Mouse (Mus musculus): Measurements from ENCODE around the gene Necap1. TPM values are rescaled to one million over a fixed set of nuclear protein-coding genes. Genes with fewer than 3 reads are reported as not detected.
A peak's percentile ranks its signal among the peaks of the same experiment; 100 is the strongest.

Gene Necap1
- polyA plus RNA-seq, 1 experiment from 2014 or later: 61.0 TPM

DNA sequence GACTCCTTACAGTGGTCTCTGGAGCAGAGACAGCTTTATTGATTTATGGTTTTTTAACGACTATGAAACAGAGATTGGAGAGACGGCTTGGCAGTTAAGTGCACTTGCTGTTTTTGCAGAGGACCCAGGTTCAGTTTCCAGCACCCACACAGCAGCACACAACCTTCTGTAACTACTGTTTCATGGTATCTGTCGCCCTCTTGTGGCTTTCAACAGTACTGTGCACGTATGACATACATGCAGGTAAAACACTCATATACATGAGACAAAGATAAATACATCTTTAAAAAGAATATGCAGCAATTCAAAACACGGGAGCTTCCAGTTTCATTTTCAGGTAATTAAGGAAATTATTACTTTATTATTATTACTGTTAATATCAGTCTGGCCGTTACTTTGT, 11.8 kb upstream of the Necap1 start:
- WGBS: 83% methylated on average over 6 of the region's 6 CpGs
- no peaks in the 10 kb centered on the region for H3K36me3 ChIP-seq
- H3K27me3 ChIP-seq (ENCODE audit: insufficient read depth, poor library complexity, severe bottlenecking): no peaks in the 10 kb centered on the region
- peaks cover 17% of the 10 kb centered on the region for H3K9me3 ChIP-seq
- no peaks in the 10 kb centered on the region for H3K4me1 ChIP-seq (replicated peaks)
- no peak overlapping the region for H3K27ac ChIP-seq
- H3K4me3 ChIP-seq: no peak overlapping the region
- DNase-seq (ENCODE audit: low spot score): no peak

GRCm38 (mm10) chr6:122862871-122863270, 11.4 kb upstream of the Necap1 start:
- DNase-seq (ENCODE audit: low spot score): no peak
- Histone ChIP-seq H3K27me3 (ENCODE audit: insufficient read depth, poor library complexity, severe bottlenecking) (no peaks in the 10 kb centered on the region), H3K4me3 (no peak overlapping the region), H3K9me3 (peaks cover 17% of the 10 kb centered on the region), H3K36me3 (no peaks in the 10 kb centered on the region), H3K4me1 (replicated peaks) (no peaks in the 10 kb centered on the region), H3K27ac (no peak overlapping the region)
- 84% methylated on average over 1 of the region's 1 CpGs for WGBS

GRCm38 (mm10) chr6:122867914-122868313, 6.4 kb upstream of the Necap1 start:
- H3K4me3 ChIP-seq: no peak overlapping the region

GRCm38 (mm10) chr6:122869846-122870245, 4.4 kb upstream of the Necap1 start:
- 0 out of 2 replicates have a peak, but pooled peaks cover 3% of the 10 kb centered on the region for H3K27me3 ChIP-seq (ENCODE audit: insufficient read depth, poor library complexity, severe bottlenecking)
- no peaks in the 10 kb centered on the region for H3K36me3 ChIP-seq
- no peaks in the 10 kb centered on the region for H3K4me1 ChIP-seq (replicated peaks)
- no peak overlapping the region for H3K4me3 ChIP-seq
- H3K9me3 ChIP-seq: no peaks in the 10 kb centered on the region
- WGBS: 86% methylated on average over 11 of the region's 11 CpGs
- no peak for DNase-seq (ENCODE audit: low spot score)
- H3K27ac ChIP-seq: no peak overlapping the region

More at GRCm38 (mm10) chr6:122867914-122868313, 6.4 kb upstream of the Necap1 start:
- DNase-seq (ENCODE audit: low spot score): no peak
- Histone ChIP-seq H3K4me1 (replicated peaks) (no peaks in the 10 kb centered on the region), H3K27me3 (ENCODE audit: insufficient read depth, poor library complexity, severe bottlenecking) (0 out of 2 replicates have a peak, but pooled peaks cover 3% of the 10 kb centered on the region), H3K27ac (no peak overlapping the region), H3K36me3 (no peaks in the 10 kb centered on the region), H3K9me3 (no peaks in the 10 kb centered on the region)
- WGBS: 60% methylated on average over 4 of the region's 4 CpGs

DNA sequence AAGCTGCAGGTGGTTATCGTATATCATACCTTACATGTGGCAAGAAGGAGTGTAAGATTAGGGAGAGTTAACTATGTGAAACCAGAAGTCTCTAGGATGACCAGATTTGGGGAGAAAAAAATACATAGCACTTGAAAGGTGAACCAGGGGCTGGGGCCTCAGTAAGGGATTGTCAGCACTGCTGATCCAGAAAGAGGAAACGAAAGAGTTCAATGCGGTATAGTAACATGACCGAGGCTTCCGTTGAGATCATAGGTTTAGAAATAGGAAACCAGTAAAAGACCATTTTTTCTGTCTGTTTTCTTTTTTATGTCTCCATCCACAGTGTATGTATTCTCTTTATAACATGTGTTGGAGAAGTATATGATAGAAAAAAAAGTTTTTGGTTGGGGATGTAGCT, 1.5 kb upstream of the Necap1 start:
- 95% methylated on average over 5 of the region's 5 CpGs for WGBS
- Histone ChIP-seq H3K36me3 (peaks cover 12% of the 10 kb centered on the region; the same call in 1 of the 2 replicates), H3K27ac (no peak overlapping the region), H3K4me3 (no peak overlapping the region), H3K9me3 (no peaks in the 10 kb centered on the region), H3K27me3 (ENCODE audit: insufficient read depth, poor library complexity, severe bottlenecking) (0 out of 2 replicates have a peak, but pooled peaks cover 3% of the 10 kb centered on the region), H3K4me1 (replicated peaks) (peaks cover 10% of the 10 kb centered on the region)
- DNase-seq (ENCODE audit: low spot score): no peak

DNA sequence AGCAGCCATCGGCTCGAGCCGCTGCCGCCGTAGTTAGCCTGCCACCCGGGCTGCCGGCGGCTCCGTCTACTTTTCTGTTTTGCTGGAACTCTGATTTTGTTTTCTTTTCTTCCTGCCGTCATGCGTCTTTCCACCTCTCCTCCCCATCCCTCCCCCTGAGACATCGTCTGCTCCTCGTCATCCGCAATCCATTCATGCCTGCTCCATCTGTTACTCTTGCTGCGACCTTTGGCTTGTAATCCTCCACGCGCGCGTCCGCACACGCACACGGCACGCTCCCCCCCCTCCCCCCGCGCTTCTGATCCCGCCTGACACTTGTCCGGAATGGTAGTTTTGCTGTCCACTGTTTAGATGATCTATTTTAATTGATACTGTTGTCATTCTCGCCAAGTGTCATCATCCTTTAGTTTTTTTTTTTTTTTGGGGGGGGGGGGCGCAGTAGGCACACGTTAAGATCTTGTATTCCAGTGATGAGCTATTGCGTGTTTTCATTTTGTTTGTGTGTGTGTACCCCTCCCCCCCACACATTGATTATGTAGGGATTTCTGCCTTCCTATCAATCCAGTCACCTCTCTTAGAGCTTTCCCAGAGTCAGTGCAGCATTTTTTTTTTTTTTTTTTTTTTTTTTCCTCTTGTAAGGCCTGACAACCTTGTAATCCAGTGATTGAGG, 581 bp downstream of the Necap1 start:
- no peaks in the 10 kb centered on the region for H3K9me3 ChIP-seq
- under 1% methylated on average over 31 of the region's 31 CpGs for WGBS
- H3K27me3 ChIP-seq (ENCODE audit: insufficient read depth, poor library complexity, severe bottlenecking): 0 out of 2 replicates have a peak, but pooled peaks cover 3% of the 10 kb centered on the region
- peak overlapping the region; percentile 89 for H3K4me3 ChIP-seq
- H3K4me1 ChIP-seq (replicated peaks): peaks cover 10% of the 10 kb centered on the region
- H3K27ac ChIP-seq: peak overlapping the region; percentile 95
- no peak for DNase-seq (ENCODE audit: low spot score)
- peaks cover 31% of the 10 kb centered on the region for H3K36me3 ChIP-seq

DNA sequence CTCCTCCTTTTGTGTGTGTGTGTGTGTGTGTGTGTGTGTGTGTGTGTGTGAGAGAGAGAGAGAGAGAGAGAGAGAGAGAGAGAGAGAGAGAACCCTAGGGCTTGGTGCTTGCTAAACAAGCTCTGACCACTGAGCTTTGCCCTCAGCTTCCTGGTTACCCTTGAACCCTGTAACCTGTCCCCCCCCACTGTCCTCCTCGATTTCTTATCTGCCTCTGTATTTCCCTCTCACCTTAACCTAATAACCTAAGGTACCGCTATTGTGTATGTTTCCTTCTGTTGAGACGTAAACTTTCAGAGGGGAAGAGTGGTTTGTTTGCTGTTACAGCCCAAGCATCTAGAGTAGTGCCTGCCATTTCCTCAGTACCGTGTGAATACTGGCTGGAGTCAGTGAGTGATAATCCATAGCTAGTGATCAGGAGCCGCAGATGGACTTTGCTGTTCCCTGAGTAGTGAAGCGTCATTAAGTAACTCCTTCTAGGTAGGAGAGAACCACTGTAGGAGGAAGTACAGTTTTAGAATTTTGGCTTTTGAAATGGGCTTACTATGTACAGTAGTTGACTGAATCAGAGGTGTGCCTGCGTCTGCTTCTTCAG, 5.0 kb downstream of the Necap1 start:
- Histone ChIP-seq H3K4me1 (replicated peaks) (peaks cover 10% of the 10 kb centered on the region), H3K4me3 (no peak overlapping the region), H3K9me3 (no peaks in the 10 kb centered on the region), H3K27ac (no peak overlapping the region), H3K27me3 (ENCODE audit: insufficient read depth, poor library complexity, severe bottlenecking) (no peaks in the 10 kb centered on the region), H3K36me3 (peaks cover 75% of the 10 kb centered on the region)
- DNase-seq (ENCODE audit: low spot score): no peak
- WGBS: 95% methylated on average over 7 of the region's 7 CpGs

GRCm38 (mm10) chr6:122879781-122880505, 5.7 kb downstream of the Necap1 start:
- Histone ChIP-seq H3K9me3 (no peaks in the 10 kb centered on the region), H3K4me3 (no peak overlapping the region), H3K4me1 (replicated peaks) (peaks cover 10% of the 10 kb centered on the region), H3K36me3 (peaks cover 82% of the 10 kb centered on the region), H3K27ac (no peak overlapping the region), H3K27me3 (ENCODE audit: insufficient read depth, poor library complexity, severe bottlenecking) (no peaks in the 10 kb centered on the region)
- WGBS: 91% methylated on average over 7 of the region's 7 CpGs
- no peak for DNase-seq (ENCODE audit: low spot score)

DNA sequence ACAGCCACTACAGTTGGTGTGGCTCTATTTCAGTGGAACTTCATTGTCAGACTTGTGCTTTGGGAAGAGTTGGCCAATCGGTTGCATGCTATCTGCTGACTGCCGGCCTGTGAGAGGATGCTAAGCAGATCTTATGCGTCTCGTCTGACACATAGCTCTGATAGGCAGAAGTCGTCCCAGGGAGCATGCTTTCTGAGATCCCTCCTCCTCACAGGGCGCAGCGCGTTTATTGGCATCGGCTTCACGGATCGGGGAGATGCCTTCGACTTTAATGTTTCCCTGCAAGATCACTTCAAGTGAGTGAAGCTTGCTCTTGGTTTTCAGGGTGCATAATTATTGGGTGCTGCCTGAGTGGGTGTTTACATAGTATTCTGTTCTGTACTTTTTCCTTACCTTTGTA, 7.0 kb downstream of the Necap1 start:
- no peak for DNase-seq (ENCODE audit: low spot score)
- no peaks in the 10 kb centered on the region for H3K4me1 ChIP-seq (replicated peaks)
- H3K9me3 ChIP-seq: no peaks in the 10 kb centered on the region
- no peaks in the 10 kb centered on the region for H3K27me3 ChIP-seq (ENCODE audit: insufficient read depth, poor library complexity, severe bottlenecking)
- WGBS: 95% methylated on average over 12 of the region's 12 CpGs
- no peak overlapping the region for H3K4me3 ChIP-seq
- no peak overlapping the region for H3K27ac ChIP-seq
- H3K36me3 ChIP-seq: peaks cover 93% of the 10 kb centered on the region

GRCm38 (mm10) chr6:122883603-122884002, 9.3 kb downstream of the Necap1 start:
- H3K27me3 ChIP-seq (ENCODE audit: insufficient read depth, poor library complexity, severe bottlenecking): no peaks in the 10 kb centered on the region
- H3K9me3 ChIP-seq: no peaks in the 10 kb centered on the region
- no peak for DNase-seq (ENCODE audit: low spot score)
- H3K4me3 ChIP-seq: no peak overlapping the region
- WGBS: 96% methylated on average over 9 of the region's 9 CpGs
- peaks cover 100% of the 10 kb centered on the region for H3K36me3 ChIP-seq
- no peak overlapping the region for H3K27ac ChIP-seq
- H3K4me1 ChIP-seq (replicated peaks): no peaks in the 10 kb centered on the region

DNA sequence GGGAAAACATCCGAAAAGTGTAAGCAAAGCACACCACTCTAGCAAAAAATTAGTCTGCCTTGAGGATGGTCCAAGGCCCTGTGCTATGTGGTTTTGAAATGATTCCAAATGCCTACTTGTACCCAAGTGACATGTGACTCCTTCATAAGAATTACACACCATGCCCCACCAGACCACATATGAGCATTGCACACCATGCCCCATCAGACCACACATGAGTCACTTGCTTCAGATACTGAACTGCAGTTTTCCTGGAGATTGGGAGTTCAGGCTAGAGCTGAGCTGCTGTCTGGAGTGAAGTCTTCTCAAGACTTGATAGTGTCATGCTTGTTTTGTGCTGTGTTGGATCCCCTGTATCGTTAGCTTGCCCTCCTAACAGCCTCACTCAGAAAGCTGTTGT, 15.3 kb downstream of the Necap1 start:
- Histone ChIP-seq H3K27me3 (ENCODE audit: insufficient read depth, poor library complexity, severe bottlenecking) (no peaks in the 10 kb centered on the region), H3K9me3 (no peaks in the 10 kb centered on the region), H3K4me3 (no peak overlapping the region), H3K27ac (no peak overlapping the region), H3K4me1 (replicated peaks) (no peaks in the 10 kb centered on the region), H3K36me3 (peaks cover 68% of the 10 kb centered on the region)
- DNase-seq (ENCODE audit: low spot score): no peak
- 90% methylated on average over 2 of the region's 2 CpGs for WGBS

DNA sequence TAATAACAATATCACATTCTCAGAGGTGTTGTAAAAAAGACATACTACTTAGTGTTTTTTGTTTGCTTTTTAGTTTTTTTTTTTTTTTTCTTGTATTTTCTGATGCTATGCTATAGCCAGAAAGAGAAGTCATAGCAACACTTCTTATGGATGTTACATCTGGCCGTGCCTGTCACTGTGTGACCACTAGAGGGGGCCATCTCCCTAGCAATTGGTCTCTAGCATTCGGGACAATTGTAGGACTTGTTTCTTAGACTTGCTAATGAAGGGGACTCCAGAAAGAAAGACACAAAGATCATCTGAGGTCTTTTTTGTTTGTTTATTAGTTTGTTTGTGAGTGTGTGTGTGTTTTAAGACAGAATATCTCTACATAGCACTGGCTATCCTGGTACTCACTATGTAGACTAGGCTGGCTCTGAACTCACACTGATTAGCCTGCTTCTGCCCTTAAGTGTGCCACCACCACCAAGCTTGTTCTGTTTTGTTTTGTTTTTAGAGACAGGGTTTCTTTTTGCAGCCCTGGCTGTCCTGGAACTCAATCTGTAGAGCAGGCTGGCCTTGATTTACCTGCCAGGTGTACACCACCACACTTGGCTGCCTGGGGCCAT, 18.3 kb downstream of the Necap1 start:
- Histone ChIP-seq H3K27ac (no peak overlapping the region), H3K4me1 (replicated peaks) (no peaks in the 10 kb centered on the region), H3K9me3 (no peaks in the 10 kb centered on the region), H3K4me3 (no peak overlapping the region), H3K36me3 (peaks cover 54% of the 10 kb centered on the region), H3K27me3 (ENCODE audit: insufficient read depth, poor library complexity, severe bottlenecking) (no peaks in the 10 kb centered on the region)
- peak; percentile 53 for DNase-seq (ENCODE audit: low spot score)
- WGBS: 12% methylated on average over 2 of the region's 2 CpGs

DNA sequence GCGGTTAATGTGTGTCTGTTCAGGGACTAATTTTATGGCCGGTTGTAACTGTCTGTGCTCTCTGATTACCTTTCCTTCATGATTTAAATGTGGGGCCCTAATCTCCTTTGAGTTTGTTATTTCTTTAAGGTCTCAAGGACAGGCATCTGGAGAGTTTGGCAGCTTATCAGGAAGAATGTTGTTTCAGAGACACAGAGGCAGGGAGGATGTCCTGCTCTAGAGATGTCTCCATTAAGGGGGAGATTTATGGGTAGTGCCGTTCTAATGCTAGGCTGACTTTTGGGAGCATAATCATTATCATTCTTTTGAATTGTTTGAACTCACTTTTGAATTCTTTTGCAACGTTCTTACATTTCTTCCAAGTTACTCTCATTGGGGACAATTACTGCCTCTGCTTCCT, 45.6 kb downstream of the Necap1 start:
- no peak for DNase-seq (ENCODE audit: low spot score)
- WGBS: 89% methylated on average over 4 of the region's 4 CpGs
- H3K36me3 ChIP-seq: no peaks in the 10 kb centered on the region

More for the DNA sequence above, 45.6 kb downstream of the Necap1 start:
- H3K27me3 ChIP-seq (ENCODE audit: insufficient read depth, poor library complexity, severe bottlenecking): no peaks in the 10 kb centered on the region
- H3K27ac ChIP-seq: no peak overlapping the region
- no peak overlapping the region for H3K4me3 ChIP-seq
- peaks cover 3% of the 10 kb centered on the region; the same call in 1 of the 2 replicates for H3K9me3 ChIP-seq
- no peaks in the 10 kb centered on the region for H3K4me1 ChIP-seq (replicated peaks)
